Mouse (Mus musculus): ENCODE measurements around the gene Slc26a3. TPM values are rescaled to one million over a fixed set of nuclear protein-coding genes. Genes with fewer than 3 reads are reported as not detected.

Slc26a3 gene
- polyA plus RNA-seq, 1 experiment from 2014 or later = not detected

DNA sequence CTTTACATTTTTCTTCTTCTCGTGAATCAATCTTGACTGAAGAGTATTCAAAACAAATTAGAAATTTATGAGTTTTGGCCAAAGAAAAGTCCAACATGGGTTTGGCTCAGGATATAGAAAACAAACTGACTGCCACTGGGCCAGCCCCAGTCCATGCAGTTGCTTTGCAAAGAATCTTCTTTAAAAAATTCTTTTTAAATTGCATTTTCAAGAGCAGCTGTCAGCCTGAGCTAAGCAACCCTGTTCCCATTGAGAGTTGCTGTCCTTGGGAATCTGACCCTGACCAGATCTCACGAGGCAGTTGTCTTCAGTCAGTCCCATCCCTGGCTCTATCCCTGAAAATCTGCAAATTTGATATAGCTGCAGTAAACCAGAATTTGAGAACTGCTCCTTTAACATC is 8.2 kb upstream of the Slc26a3 start:
- Histone ChIP-seq H3K4me1 (no peaks in the 10 kb centered on the region), H3K9me3 (no peaks in the 10 kb centered on the region), H3K27me3 (ENCODE audit: poor library complexity, severe bottlenecking) (no peaks in the 10 kb centered on the region; the same call in 1 of the 2 replicates), H3K4me3 (no peak overlapping the region), H3K27ac (no peak overlapping the region), H3K36me3 (replicated peaks) (no peaks in the 10 kb centered on the region)
- WGBS = 79% methylated on average over 2 of the region's 2 CpGs
- no peak for DNase-seq (ENCODE audit: extremely low spot score, low spot score)

DNA sequence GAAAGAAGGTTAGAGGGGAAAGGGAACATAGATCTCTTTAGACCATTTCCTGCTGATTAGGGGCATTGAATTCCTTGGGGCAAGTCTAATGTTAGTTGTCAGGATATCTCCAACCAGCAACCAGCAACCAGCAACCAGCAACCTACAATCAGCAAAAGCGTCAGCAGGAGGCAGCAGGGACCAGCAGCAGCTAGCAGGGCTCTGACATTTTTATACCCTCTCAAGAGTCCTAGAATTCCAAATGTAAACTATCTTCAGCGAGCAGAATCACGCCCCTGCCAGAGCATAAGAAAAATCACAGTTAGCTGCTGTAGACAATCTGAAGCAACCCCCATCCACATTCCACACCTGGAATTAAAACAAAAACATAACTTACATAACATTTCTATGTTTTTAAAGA is 3.4 kb upstream of the Slc26a3 start:
- Histone ChIP-seq H3K27ac (no peak overlapping the region), H3K36me3 (replicated peaks) (no peaks in the 10 kb centered on the region)
- 73% methylated on average over 3 of the region's 3 CpGs for WGBS

DNA sequence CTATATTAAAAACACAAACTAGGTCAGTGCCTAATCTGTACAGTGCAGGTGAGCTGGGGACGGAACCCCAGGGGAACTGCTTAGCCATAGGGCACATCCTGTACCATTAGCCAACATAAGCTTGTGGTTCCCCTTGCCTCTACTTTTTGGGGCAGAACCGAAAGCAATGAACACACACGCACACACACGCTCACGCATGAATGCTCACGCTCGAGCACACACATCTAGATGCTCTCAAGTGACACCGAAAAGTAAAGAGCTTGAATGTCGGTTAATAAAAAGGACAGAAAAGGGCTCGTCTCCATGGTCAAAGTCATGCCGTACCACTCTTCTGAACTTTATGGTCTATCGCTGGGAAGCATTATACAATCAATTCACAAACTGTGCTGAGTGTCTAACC is 1.0 kb downstream of the Slc26a3 start:
- Histone ChIP-seq H3K27ac (no peak overlapping the region), H3K36me3 (replicated peaks) (no peaks in the 10 kb centered on the region), H3K9me3 (no peaks in the 10 kb centered on the region), H3K27me3 (ENCODE audit: poor library complexity, severe bottlenecking) (no peaks in the 10 kb centered on the region), H3K4me3 (no peak overlapping the region), H3K4me1 (no peaks in the 10 kb centered on the region)
- WGBS = 93% methylated on average over 12 of the region's 12 CpGs
- no peak for DNase-seq (ENCODE audit: extremely low spot score, low spot score)

More for the DNA sequence above, 3.4 kb upstream of the Slc26a3 start:
- H3K4me3 ChIP-seq = no peak overlapping the region
- H3K27me3 ChIP-seq (ENCODE audit: poor library complexity, severe bottlenecking) = no peaks in the 10 kb centered on the region
- H3K9me3 ChIP-seq = no peaks in the 10 kb centered on the region
- H3K4me1 ChIP-seq = no peaks in the 10 kb centered on the region
- no peak for DNase-seq (ENCODE audit: extremely low spot score, low spot score)

DNA sequence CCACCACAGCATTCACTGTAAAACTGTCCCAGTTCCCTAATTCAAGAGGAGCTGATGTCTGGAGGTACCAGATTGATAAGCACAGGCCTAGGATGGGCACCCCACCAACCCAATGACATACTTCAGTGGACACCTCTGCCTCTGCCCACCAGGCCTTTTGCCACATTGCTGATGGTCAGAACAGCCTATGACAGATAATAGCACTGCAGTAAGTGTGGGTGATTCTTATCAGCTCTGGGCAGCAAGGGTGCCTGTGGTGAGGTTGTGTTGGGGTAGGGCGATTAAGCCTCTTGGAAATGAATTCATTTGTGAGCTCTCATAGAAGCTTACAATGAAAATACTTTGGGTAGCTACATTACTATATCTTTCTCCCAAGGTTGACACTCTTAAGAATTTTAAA is 5.2 kb downstream of the Slc26a3 start:
- H3K27ac ChIP-seq = no peak overlapping the region
- WGBS = 82% methylated on average over 1 of the region's 1 CpGs
- no peaks in the 10 kb centered on the region for H3K9me3 ChIP-seq
- no peak for DNase-seq (ENCODE audit: extremely low spot score, low spot score)
- H3K4me3 ChIP-seq = no peak overlapping the region
- no peaks in the 10 kb centered on the region for H3K27me3 ChIP-seq (ENCODE audit: poor library complexity, severe bottlenecking)
- H3K36me3 ChIP-seq (replicated peaks) = no peaks in the 10 kb centered on the region
- no peaks in the 10 kb centered on the region for H3K4me1 ChIP-seq

DNA sequence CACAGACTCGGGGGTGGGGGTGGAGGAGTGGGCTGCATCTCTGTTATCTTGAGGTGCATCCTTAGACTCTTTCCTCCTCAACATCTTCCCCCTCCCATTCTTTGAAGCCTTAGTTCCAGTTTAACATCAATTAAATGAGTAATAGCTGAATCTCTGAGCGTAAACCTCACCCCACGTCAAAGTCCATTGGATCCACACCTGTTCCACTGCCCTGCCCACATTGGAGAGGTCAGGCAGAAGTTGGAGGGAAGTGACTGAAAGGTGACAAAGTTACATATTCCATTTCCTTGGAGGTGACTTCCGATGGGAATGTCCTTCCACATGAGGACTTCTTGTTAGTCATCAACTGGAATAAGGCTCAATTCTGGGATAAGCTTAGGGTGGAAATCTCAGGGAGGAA is 7.0 kb downstream of the Slc26a3 start:
- no peak overlapping the region for H3K4me3 ChIP-seq
- H3K36me3 ChIP-seq (replicated peaks) = no peaks in the 10 kb centered on the region
- DNase-seq (ENCODE audit: extremely low spot score, low spot score) = no peak
- no peak overlapping the region for H3K27ac ChIP-seq
- H3K27me3 ChIP-seq (ENCODE audit: poor library complexity, severe bottlenecking) = no peaks in the 10 kb centered on the region
- WGBS = 90% methylated on average over 4 of the region's 4 CpGs
- no peaks in the 10 kb centered on the region for H3K9me3 ChIP-seq
- no peaks in the 10 kb centered on the region for H3K4me1 ChIP-seq

DNA sequence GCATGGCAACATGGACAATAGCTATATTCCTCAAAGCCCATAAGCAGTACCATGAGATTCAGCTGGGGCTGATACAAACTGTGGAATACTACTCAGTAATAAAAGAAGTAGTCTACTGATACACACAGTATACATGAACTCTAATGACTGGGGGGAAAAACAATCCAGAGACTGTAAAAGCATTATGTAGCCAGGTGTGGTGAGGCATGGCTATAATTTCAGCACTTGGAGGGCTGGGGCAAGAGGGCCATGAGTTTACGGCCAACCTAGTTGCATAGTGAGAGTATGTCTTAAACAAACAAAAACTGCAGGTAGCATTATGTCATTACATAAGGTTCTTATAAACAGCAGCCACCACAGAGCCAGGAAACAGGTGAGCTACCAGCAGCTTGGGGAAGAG is 10.2 kb downstream of the Slc26a3 start:
- Histone ChIP-seq H3K27ac (no peak overlapping the region), H3K4me3 (no peak overlapping the region), H3K9me3 (no peaks in the 10 kb centered on the region), H3K36me3 (replicated peaks) (no peaks in the 10 kb centered on the region), H3K27me3 (ENCODE audit: poor library complexity, severe bottlenecking) (no peaks in the 10 kb centered on the region), H3K4me1 (no peaks in the 10 kb centered on the region)
- WGBS = 83% methylated on average over 1 of the region's 1 CpGs
- no peak for DNase-seq (ENCODE audit: extremely low spot score, low spot score)

DNA sequence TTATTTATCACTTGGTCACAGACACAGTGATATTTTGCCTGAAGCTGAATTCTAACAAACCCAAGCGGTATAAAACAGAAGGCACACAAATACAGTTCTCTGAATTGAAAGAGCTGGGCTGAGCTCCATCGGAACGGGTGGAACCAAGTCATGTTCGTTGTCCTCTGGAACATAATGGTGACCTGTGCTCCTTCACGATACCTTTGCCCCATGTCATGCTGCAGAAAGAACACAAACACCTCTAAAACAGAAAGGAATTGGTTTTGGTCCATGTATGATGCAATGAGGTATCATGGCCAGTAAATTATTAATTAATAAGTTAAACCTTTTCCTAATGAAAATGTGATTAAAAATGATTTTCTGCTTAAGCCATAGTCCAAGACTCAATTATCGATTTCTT is 11.3 kb downstream of the Slc26a3 start:
- no peak overlapping the region for H3K27ac ChIP-seq
- no peaks in the 10 kb centered on the region for H3K9me3 ChIP-seq
- DNase-seq (ENCODE audit: extremely low spot score, low spot score) = no peak
- 90% methylated on average over 6 of the region's 6 CpGs for WGBS
- no peaks in the 10 kb centered on the region for H3K36me3 ChIP-seq (replicated peaks)
- H3K27me3 ChIP-seq (ENCODE audit: poor library complexity, severe bottlenecking) = no peaks in the 10 kb centered on the region
- no peak overlapping the region for H3K4me3 ChIP-seq
- no peaks in the 10 kb centered on the region for H3K4me1 ChIP-seq

DNA sequence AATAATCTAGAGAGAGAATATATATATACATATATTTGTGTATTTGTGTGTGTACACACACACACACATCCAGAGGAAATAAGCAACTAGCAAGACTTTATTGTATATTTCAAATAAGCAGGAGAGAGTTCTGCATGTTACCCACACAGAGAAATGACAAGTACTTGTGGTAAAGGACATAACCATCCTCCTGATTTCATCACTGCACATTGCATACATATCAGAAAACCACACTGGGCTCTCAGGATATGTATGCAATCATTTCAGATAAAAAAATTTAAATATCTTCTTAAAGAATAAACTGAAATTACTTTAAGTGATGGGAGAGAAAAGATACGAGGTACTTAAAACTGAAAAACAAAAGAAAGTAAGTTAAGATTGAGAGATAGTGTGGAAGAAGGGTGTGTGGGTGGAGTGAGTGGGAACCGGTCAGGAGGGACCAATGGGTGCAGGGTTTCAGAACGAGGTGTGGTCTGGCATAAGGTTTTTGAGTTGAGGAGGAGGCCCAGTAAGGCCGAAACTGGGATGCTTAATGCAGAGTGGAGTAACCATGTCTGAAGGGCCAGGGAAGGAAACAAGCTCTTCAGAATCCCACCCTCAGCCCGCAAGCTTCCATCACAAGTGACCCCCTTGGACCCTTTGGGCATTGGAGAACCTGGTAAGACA is 14.0 kb downstream of the Slc26a3 start:
- Histone ChIP-seq H3K9me3 (no peaks in the 10 kb centered on the region), H3K27ac (no peak overlapping the region), H3K4me1 (no peaks in the 10 kb centered on the region), H3K36me3 (replicated peaks) (no peaks in the 10 kb centered on the region), H3K27me3 (ENCODE audit: poor library complexity, severe bottlenecking) (no peaks in the 10 kb centered on the region), H3K4me3 (no peak overlapping the region)
- WGBS = 85% methylated on average over 5 of the region's 5 CpGs
- no peak for DNase-seq (ENCODE audit: extremely low spot score, low spot score)

DNA sequence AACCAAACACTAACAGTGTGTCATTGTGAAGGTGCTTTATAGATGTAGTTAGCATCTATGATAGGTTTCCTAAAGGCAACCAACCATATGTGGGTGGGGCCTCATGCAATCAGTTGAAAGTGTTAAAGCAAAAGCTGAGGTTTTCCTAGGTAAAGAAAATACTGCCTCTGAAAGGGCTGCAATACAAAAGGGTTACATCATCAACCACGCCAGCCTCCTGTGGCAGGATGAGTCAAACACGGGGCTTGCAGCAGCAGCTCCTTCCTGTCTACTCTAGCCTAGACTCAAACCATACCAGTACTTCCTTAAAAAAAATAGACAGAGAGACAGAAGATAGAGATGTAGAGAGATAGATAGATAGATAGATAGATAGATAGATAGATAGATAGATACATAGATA is 25.3 kb downstream of the Slc26a3 start:
- no peaks in the 10 kb centered on the region for H3K9me3 ChIP-seq
- no peak overlapping the region for H3K27ac ChIP-seq
- DNase-seq (ENCODE audit: extremely low spot score, low spot score) = no peak
- H3K27me3 ChIP-seq (ENCODE audit: poor library complexity, severe bottlenecking) = no peaks in the 10 kb centered on the region
- no peaks in the 10 kb centered on the region for H3K36me3 ChIP-seq (replicated peaks)
- WGBS = 79% methylated on average over 2 of the region's 2 CpGs
- H3K4me1 ChIP-seq = no peaks in the 10 kb centered on the region
- H3K4me3 ChIP-seq = no peak overlapping the region

DNA sequence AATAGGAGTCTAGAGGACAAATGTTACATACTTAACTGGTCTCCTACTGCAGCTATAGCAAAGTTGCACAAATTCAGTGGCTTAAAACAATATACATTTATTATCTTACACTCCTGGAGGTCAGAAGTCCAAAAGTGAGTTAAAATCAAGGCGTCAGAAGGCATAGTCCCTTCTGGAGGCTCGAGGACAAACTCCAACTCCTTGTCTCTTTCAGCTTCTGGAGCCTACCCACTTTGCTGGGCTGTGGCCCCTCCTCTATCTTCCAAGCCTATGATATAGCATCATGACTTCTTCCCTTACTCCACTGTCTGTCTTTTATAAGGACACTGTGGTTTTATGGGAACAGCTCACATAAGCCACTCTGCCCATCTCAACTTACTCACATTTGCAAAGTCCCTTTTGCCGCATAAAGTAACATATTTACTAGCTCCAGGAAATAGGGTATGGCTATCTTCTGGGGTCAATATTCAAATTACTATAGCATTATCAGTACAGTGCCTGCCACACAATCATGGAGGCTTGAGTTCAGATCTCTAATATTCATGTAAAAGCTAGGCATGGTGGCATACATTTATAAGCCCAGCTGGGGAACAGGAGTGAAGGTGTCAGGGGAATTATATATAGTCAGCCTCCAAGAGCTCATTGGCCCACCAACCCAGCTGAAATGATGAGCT is 31.4 kb downstream of the Slc26a3 start:
- Histone ChIP-seq H3K36me3 (replicated peaks) (no peaks in the 10 kb centered on the region), H3K4me3 (no peak overlapping the region), H3K4me1 (no peaks in the 10 kb centered on the region), H3K27ac (no peak overlapping the region), H3K9me3 (no peaks in the 10 kb centered on the region), H3K27me3 (ENCODE audit: poor library complexity, severe bottlenecking) (no peaks in the 10 kb centered on the region)
- no peak for DNase-seq (ENCODE audit: extremely low spot score, low spot score)
- 89% methylated on average over 3 of the region's 3 CpGs for WGBS

DNA sequence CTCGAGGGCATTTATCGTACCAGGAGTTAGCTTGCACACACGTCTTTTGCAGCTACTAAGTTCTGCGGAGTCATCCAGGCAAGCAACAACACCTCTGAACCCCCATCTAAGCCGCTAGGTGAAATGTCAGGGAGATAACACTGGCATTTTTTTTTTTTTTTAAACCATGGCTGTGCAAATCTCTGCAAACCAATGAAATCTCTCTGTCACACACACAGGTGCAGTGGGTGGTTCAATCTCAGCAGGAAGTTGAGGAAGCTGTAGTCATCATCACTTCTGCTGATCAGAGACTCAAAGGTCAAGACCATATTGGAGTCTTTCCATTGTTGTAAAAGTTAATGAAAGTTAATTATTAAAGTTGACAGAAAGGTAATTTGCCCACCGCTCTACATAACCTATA is 47.1 kb downstream of the Slc26a3 start:
- no peaks in the 10 kb centered on the region for H3K36me3 ChIP-seq (replicated peaks)
- H3K4me1 ChIP-seq = no peaks in the 10 kb centered on the region
- H3K9me3 ChIP-seq = no peaks in the 10 kb centered on the region
- no peak overlapping the region for H3K4me3 ChIP-seq
- H3K27me3 ChIP-seq (ENCODE audit: poor library complexity, severe bottlenecking) = 0 out of 2 replicates have a peak, but pooled peaks cover 1% of the 10 kb centered on the region
- no peak overlapping the region for H3K27ac ChIP-seq
- WGBS = 77% methylated on average over 6 of the region's 6 CpGs
- no peak for DNase-seq (ENCODE audit: extremely low spot score, low spot score)

DNA sequence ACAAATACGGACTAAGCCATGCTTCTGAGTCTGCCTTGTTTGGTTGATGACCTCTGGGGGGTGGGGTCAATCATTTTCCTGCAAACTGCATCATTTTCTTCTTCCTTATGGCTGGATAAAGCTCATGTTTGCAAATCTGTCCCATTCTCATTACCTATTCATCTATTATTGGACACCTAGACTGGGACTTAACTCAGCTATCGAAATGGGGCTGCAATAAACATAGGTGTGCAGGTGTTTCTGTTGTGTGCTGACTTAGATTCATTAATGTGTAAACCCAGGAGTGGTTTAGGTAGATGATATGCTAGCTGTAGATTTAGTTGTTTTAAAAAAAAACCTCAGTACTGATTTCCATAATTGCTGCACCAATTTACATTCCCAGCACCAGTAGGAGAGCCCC is 48.9 kb downstream of the Slc26a3 start:
- Histone ChIP-seq H3K27me3 (ENCODE audit: poor library complexity, severe bottlenecking) (0 out of 2 replicates have a peak, but pooled peaks cover 8% of the 10 kb centered on the region), H3K36me3 (replicated peaks) (no peaks in the 10 kb centered on the region), H3K9me3 (no peaks in the 10 kb centered on the region), H3K4me3 (no peak overlapping the region), H3K4me1 (peaks cover 6% of the 10 kb centered on the region), H3K27ac (no peak overlapping the region)
- DNase-seq (ENCODE audit: extremely low spot score, low spot score) = no peak
- WGBS = 73% methylated on average over 2 of the region's 2 CpGs

DNA sequence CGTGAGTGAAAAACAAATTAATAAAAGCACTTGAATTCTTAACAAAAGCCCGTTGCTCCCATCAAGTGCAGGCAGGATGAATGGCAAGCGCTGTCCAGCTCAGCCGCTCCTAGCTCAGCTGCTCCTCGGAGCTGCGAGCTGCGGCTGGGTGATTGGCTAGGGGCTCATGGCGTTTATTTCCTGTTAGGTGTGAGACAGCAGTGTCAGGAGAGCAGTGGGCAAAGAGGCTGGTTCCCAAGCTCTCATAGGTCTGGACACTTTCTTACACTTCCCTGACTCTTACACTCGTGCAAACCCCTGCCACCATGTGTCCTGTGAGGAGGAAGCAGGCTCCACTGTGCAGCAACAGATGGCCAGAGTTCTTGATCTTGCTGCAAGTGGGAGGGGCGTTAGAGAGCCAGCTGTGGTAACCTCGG is 53.5 kb downstream of the Slc26a3 start:
- DNase-seq (ENCODE audit: extremely low spot score, low spot score) = peak; percentile 46
- 5% methylated on average over 11 of the region's 11 CpGs for WGBS
- Histone ChIP-seq H3K27ac (no peak overlapping the region), H3K36me3 (replicated peaks) (no peaks in the 10 kb centered on the region), H3K9me3 (no peaks in the 10 kb centered on the region), H3K27me3 (ENCODE audit: poor library complexity, severe bottlenecking) (0 out of 2 replicates have a peak, but pooled peaks cover 8% of the 10 kb centered on the region), H3K4me3 (peak overlapping the region; percentile 44), H3K4me1 (peaks cover 6% of the 10 kb centered on the region)

Data from forebrain, embryonic 10.5 days (tissue).